Mouse (Mus musculus): Measurements from ENCODE around the gene Mmrn2. TPM values are rescaled to one million over a fixed set of nuclear protein-coding genes. Genes with fewer than 3 reads are reported as not detected.

The Mmrn2 gene
- polyA plus RNA-seq, 1 experiment from 2014 or later: 7.3 TPM

- ATAC-seq (ENCODE audit: insufficient read depth, low FRiP score, low TSS enrichment) (no peak), DNase-seq (ENCODE audit: low spot score) (no peak)
- Histone ChIP-seq H3K9me3 (ENCODE audit: control insufficient read depth, low read length) (no peaks in the 10 kb centered on the region), H3K36me3 (ENCODE audit: control insufficient read depth, insufficient read depth, low read length) (no peaks in the 10 kb centered on the region), H3K27ac (ENCODE audit: low read depth, low read length) (no peak within 1 kb of the TSS), H3K4me3 (ENCODE audit: low read depth, low read length) (no peak within 1 kb of the TSS), H3K9ac (ENCODE audit: low read length) (no peak within 1 kb of the TSS), H3K4me1 (ENCODE audit: control insufficient read depth, insufficient read depth, low read length) (no peaks in the 10 kb centered on the region), H3K4me2 (ENCODE audit: low read depth) (no peak within 1 kb of the TSS), H3K27me3 (ENCODE audit: control insufficient read depth, insufficient read depth, low read length) (no peaks in the 10 kb centered on the region)
- 81% methylated on average over 6 of the region's 6 CpGs for WGBS
Observed at GRCm38 (mm10) chr14:34355301-34355700, 20.0 kb upstream of the Mmrn2 start, which contains the start of gene Fam25c. Fam25c (minus strand) TSS chr14:34355433.

GRCm38 (mm10) chr14:34357671-34358455 lies 17.4 kb upstream of the Mmrn2 start:
- no peaks in the 10 kb centered on the region for H3K9me3 ChIP-seq (ENCODE audit: control insufficient read depth, low read length)
- no peak overlapping the region for H3K4me2 ChIP-seq (ENCODE audit: low read depth)
- no peak overlapping the region for H3K27ac ChIP-seq (ENCODE audit: low read depth, low read length)

GRCm38 (mm10) chr14:34359676-34360244 lies 15.5 kb upstream of the Mmrn2 start:
- Histone ChIP-seq H3K36me3 (ENCODE audit: control insufficient read depth, insufficient read depth, low read length) (no peaks in the 10 kb centered on the region), H3K9ac (ENCODE audit: low read length) (no peak overlapping the region), H3K27ac (ENCODE audit: low read depth, low read length) (no peak overlapping the region), H3K27me3 (ENCODE audit: control insufficient read depth, insufficient read depth, low read length) (no peaks in the 10 kb centered on the region), H3K9me3 (ENCODE audit: control insufficient read depth, low read length) (no peaks in the 10 kb centered on the region), H3K4me3 (ENCODE audit: low read depth, low read length) (no peak overlapping the region), H3K4me1 (ENCODE audit: control insufficient read depth, insufficient read depth, low read length) (0 out of 2 replicates have a peak, but pooled peaks cover 2% of the 10 kb centered on the region), H3K4me2 (ENCODE audit: low read depth) (no peak overlapping the region)
- DNase-seq (ENCODE audit: low spot score): no peak
- 50% methylated on average over 5 of the region's 5 CpGs for WGBS
- ATAC-seq (ENCODE audit: insufficient read depth, low FRiP score, low TSS enrichment): no peak

More at GRCm38 (mm10) chr14:34357671-34358455, 17.4 kb upstream of the Mmrn2 start:
- WGBS: 86% methylated on average over 7 of the region's 7 CpGs
- ATAC-seq (ENCODE audit: insufficient read depth, low FRiP score, low TSS enrichment) (no peak), DNase-seq (ENCODE audit: low spot score) (no peak)
- H3K9ac ChIP-seq (ENCODE audit: low read length): no peak overlapping the region
- no peaks in the 10 kb centered on the region for H3K27me3 ChIP-seq (ENCODE audit: control insufficient read depth, insufficient read depth, low read length)
- no peaks in the 10 kb centered on the region for H3K4me1 ChIP-seq (ENCODE audit: control insufficient read depth, insufficient read depth, low read length)
- no peaks in the 10 kb centered on the region for H3K36me3 ChIP-seq (ENCODE audit: control insufficient read depth, insufficient read depth, low read length)
- no peak overlapping the region for H3K4me3 ChIP-seq (ENCODE audit: low read depth, low read length)

DNA sequence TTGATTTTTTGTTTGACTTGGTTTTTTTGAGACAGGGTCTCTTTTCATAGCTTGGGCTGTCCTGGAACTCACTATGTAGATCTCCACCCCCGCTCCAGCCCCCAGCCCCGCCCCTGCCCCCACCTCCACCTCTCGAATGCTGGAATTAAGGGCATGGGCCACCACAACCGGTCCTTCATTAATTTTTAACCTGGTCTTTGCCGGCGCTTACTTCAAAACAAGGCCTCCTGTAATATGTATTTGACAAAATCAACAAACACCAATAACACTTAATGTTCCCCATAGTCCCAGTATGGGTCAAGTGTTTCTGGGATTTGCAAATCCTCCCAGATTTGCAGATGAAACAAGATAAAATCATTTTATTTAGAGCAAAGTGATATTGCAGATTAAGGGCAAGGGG lies 15.0 kb upstream of the Mmrn2 start:
- H3K27ac ChIP-seq (ENCODE audit: low read depth, low read length): no peak overlapping the region
- no peaks in the 10 kb centered on the region for H3K27me3 ChIP-seq (ENCODE audit: control insufficient read depth, insufficient read depth, low read length)
- no peak for ATAC-seq (ENCODE audit: insufficient read depth, low FRiP score, low TSS enrichment)
- H3K9me3 ChIP-seq (ENCODE audit: control insufficient read depth, low read length): no peaks in the 10 kb centered on the region
- no peak overlapping the region for H3K4me3 ChIP-seq (ENCODE audit: low read depth, low read length)
- WGBS: 48% methylated on average over 6 of the region's 6 CpGs
- H3K4me2 ChIP-seq (ENCODE audit: low read depth): no peak overlapping the region
- no peak overlapping the region for H3K9ac ChIP-seq (ENCODE audit: low read length)
- no peaks in the 10 kb centered on the region for H3K36me3 ChIP-seq (ENCODE audit: control insufficient read depth, insufficient read depth, low read length)
- no peak for DNase-seq (ENCODE audit: low spot score)
- 0 out of 2 replicates have a peak, but pooled peaks cover 2% of the 10 kb centered on the region for H3K4me1 ChIP-seq (ENCODE audit: control insufficient read depth, insufficient read depth, low read length)

DNA sequence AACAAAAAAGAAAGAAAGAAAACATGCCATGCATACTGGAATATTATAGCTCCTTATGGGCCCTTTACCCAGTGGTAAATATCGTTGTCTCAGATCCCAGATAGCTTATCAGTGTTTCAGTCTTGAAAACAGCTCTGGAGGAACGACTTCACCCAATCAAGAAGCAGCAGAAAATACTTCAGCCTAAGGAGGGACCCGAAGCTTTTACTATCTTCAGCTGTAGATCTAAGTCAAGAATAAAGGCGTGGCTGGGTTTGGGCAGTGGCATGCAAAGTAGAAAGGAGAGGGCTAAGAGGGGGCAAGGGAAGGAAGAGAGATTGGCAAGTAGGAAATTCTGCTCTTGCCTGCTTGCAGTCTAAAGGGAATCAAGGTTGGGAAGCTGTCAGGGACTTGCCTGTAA lies 13.1 kb upstream of the Mmrn2 start:
- whole genome bisulfite sequencing: 79% methylated on average over 4 of the region's 4 CpGs
- Histone ChIP-seq H3K4me2 (ENCODE audit: low read depth) (no peak overlapping the region), H3K9ac (ENCODE audit: low read length) (no peak overlapping the region), H3K27ac (ENCODE audit: low read depth, low read length) (no peak overlapping the region), H3K4me1 (ENCODE audit: control insufficient read depth, insufficient read depth, low read length) (0 out of 2 replicates have a peak, but pooled peaks cover 2% of the 10 kb centered on the region), H3K9me3 (ENCODE audit: control insufficient read depth, low read length) (no peaks in the 10 kb centered on the region), H3K36me3 (ENCODE audit: control insufficient read depth, insufficient read depth, low read length) (no peaks in the 10 kb centered on the region), H3K4me3 (ENCODE audit: low read depth, low read length) (no peak overlapping the region), H3K27me3 (ENCODE audit: control insufficient read depth, insufficient read depth, low read length) (no peaks in the 10 kb centered on the region)
- DNase-seq (ENCODE audit: low spot score): no peak
- no peak for ATAC-seq (ENCODE audit: insufficient read depth, low FRiP score, low TSS enrichment)

- no peaks in the 10 kb centered on the region for H3K36me3 ChIP-seq (ENCODE audit: control insufficient read depth, insufficient read depth, low read length)
- no peak overlapping the region for H3K27ac ChIP-seq (ENCODE audit: low read depth, low read length)
- H3K9me3 ChIP-seq (ENCODE audit: control insufficient read depth, low read length): no peaks in the 10 kb centered on the region
- 30% methylated on average over 18 of the region's 18 CpGs for WGBS
- peak overlapping the region; percentile 65 for H3K9ac ChIP-seq (ENCODE audit: low read length)
- 0 out of 2 replicates have a peak, but pooled peaks cover 2% of the 10 kb centered on the region for H3K4me1 ChIP-seq (ENCODE audit: control insufficient read depth, insufficient read depth, low read length)
- H3K4me3 ChIP-seq (ENCODE audit: low read depth, low read length): peak overlapping the region; percentile 38
- DNase-seq (ENCODE audit: low spot score): peak; percentile 76
- peak; percentile 42; the same call in 1 of the 2 replicates for ATAC-seq (ENCODE audit: insufficient read depth, low FRiP score, low TSS enrichment)
- H3K27me3 ChIP-seq (ENCODE audit: control insufficient read depth, insufficient read depth, low read length): no peaks in the 10 kb centered on the region
- H3K4me2 ChIP-seq (ENCODE audit: low read depth): peak overlapping the region; percentile 82
Observed at GRCm38 (mm10) chr14:34362726-34363445, 12.4 kb upstream of the Mmrn2 start.

- 0 out of 2 replicates have a peak, but pooled peaks cover 2% of the 10 kb centered on the region for H3K4me1 ChIP-seq (ENCODE audit: control insufficient read depth, insufficient read depth, low read length)
- H3K4me3 ChIP-seq (ENCODE audit: low read depth, low read length): peak overlapping the region; percentile 38
- peak overlapping the region; percentile 65 for H3K9ac ChIP-seq (ENCODE audit: low read length)
- no peak overlapping the region for H3K27ac ChIP-seq (ENCODE audit: low read depth, low read length)
- H3K9me3 ChIP-seq (ENCODE audit: control insufficient read depth, low read length): no peaks in the 10 kb centered on the region
- WGBS: 2% methylated on average over 32 of the region's 32 CpGs
- DNase-seq (ENCODE audit: low spot score) (peak; percentile 67), ATAC-seq (ENCODE audit: insufficient read depth, low FRiP score, low TSS enrichment) (peak; percentile 78)
- peak overlapping the region; percentile 82 for H3K4me2 ChIP-seq (ENCODE audit: low read depth)
- H3K36me3 ChIP-seq (ENCODE audit: control insufficient read depth, insufficient read depth, low read length): no peaks in the 10 kb centered on the region
- no peaks in the 10 kb centered on the region for H3K27me3 ChIP-seq (ENCODE audit: control insufficient read depth, insufficient read depth, low read length)
Observed at GRCm38 (mm10) chr14:34363490-34364253, 11.6 kb upstream of the Mmrn2 start.
